Mouse (Mus musculus): ENCODE data around the gene Gm4131.

DNA sequence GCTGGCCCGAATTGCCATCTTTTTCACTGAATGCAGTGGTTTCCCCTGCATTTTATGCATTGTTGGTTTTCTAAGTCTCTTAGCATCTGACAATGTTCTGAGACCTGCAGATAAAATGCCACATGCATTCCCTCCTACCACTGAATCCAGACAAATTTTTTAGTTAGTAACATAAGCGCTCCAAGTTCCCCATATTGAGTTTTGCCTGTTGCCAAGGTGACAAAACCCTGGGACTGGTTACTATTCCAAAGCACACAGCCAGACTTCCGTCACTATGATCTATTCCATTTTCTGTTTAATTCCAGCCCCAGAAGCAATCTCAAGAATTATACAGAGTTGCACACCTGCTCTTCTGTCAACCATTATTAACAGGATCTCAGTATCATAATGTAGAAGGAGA lies 26.9 kb downstream of the Gm4131 start:
- no peak for TF ChIP-seq POLR2A (IDR thresholded peaks at IDR 0.05; ENCODE audit: extremely low read depth, insufficient read depth, low read length)
- no peak for TF ChIP-seq CTCF (IDR thresholded peaks at IDR 0.05; ENCODE audit: low read depth, low read length)
